Mouse (Mus musculus) common myeloid progenitor, adult 5-6 weeks (primary cell): ENCODE measurements at regions not wholly inside any gene's neighbourhood (a gene's known extent, or its start where the extent isn't known, plus 50 kb on each side); places are given as distances from the start of the nearest gene placed in this dataset.
"Not testable (repeated sequence)": the region's sequence is repeated elsewhere in the genome, so short reads cannot be mapped to it uniquely, and the experiment has no call there.

ENCODE experiments used
- ATAC-seq: replicated peaks from 2 replicates; pipeline ENCODE4 v1.8.0; 2016; ENCODE audit warnings: low read depth, mild to moderate bottlenecking, moderate TSS enrichment, inconsistent platforms; ENCODE audit not compliant: poor library complexity, severe bottlenecking

GRCm38 (mm10) chr3:11094804-11095203, 759.3 kb upstream of the Gm38303 start:
- no peak for ATAC-seq

DNA sequence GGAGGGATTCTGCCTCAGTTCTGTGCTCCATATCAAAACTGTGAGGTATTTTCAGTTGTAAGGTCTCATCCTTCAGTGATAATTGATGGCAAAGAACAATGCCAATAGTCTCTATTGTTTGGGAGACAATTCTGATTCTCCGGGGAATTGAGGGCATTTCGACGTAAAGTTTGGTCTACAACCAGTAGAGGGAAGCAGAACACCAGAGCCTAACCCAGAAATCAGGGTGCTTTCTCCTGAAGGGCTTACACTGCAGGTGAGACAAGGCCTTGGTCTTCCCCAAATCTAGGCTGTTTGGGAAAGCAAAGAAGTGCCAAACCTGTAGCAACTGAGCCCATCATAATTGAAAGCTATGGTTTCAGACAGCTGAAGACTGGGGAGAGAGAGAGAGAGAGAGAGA, 758.7 kb upstream of the Gm38303 start:
- no peak for ATAC-seq

DNA sequence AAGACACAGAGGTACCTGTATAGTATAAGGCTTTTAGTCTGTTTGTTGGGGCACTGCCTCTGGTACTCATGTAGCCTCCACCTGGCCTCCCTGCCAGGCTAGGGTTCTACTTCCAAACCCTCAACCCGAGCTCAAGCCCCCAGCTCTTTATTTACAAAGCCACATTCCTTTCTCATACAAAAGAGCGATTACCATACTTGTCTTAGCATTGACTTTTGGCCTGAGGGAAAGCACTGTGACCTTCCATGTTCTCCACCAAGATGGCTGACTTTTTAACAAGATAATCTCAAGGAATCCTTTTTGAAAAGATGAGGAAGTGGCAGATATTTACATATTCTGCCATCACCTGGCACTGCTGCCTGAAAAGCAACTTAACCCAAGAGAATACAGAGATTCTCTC, 747.8 kb upstream of the Gm38303 start:
- no peak for ATAC-seq

DNA sequence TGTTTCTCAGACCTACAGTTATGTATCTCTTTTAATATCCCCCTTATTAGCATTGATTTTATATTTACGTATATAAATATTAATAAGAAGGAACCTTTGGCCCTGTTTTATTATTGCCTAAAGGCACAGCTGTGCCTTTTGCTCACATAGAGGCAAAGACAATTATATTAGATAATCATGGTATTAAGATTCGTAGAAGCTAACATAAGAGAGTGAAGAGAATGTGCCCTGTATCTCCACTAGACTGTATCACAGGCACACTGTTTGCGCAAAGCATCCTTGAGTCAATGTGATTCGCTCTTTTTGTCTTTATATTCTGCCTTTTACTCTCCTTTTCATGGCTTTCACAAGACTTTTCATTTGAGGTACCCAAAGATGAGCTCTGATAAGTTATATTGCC, 738.5 kb upstream of the Gm38303 start:
- ATAC-seq = no peak

- ATAC-seq = peak; percentile 97
Measured at GRCm38 (mm10) chr3:11034995-11035769, 699.7 kb upstream of the Gm38303 start.

DNA sequence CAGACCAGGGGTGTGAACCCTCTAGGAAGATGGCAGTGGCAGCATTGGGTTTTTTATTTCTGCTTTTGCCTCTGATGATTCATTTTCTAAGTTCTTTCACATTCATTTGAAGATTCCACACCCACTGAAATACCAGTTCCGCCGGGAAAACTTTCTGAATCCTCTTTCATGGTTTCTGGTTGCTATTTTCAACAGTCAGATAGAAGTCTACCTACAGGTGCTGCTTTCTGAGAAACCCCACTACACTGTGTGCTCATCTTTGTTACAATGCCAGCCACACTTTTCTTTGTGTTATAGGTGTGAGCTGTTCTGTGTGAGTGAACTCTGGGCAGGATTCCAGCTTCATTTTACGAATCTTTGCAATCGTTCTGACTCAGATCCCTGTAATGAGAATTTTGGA, 694.5 kb upstream of the Gm38303 start:
- ATAC-seq = no peak

DNA sequence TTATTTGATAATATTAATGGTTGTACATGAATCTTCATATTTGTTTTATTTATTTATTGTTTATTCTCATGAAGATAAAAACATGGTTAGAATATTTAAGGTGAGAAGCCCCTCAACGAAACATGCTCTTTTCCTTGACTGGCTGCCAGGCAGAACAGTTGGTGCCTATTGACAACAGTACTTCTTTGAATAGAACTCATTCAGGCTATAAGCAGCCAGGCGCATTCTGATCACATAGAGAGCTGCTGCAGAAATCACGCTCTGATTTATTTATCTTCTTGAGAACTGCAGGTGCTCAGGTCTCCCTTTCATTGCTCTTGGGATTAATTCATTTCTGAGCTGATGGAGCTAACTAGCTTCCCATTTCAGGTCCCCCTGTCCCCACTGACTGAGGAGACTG, 688.9 kb upstream of the Gm38303 start:
- no peak for ATAC-seq

DNA sequence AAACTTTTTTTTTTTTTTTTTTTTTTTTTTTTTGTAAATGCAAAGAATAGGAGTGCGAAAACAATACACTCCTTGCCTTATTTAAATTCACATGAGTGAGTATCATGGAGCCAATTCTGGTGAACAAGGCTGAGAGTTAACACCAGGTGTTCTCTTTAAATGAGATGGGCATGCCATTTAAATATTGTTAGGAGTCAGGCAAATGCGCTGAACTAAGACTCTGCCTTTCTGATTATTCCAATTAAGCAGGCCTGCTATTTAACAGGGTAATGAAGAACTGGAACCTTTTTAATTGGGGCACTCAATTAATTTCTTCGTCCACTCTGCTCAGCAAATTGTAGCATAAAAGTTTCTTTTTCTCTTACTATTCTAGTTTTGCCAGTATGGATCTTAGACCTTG, 684.6 kb upstream of the Gm38303 start:
- ATAC-seq = no peak

DNA sequence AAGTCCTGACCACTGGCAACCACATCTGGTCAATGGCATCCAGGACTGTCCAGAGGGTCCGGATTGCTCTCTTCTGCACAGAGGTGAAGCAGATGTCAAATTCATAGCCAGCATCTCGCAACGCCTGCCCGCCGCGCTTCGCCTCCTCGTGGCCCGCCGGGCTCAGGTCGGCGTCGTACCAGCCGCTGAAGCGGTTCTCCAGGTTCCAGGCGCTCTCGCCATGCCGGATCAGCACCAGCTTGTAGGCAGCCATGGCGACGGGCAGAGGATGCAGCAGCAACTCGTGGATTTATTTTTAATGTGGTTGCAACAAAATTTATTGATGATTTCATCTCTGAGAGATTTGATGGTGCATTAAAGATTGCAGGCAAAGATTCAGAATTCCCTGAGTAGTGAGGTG, 679.4 kb upstream of the Gm38303 start:
- not testable (repeated sequence) for ATAC-seq

DNA sequence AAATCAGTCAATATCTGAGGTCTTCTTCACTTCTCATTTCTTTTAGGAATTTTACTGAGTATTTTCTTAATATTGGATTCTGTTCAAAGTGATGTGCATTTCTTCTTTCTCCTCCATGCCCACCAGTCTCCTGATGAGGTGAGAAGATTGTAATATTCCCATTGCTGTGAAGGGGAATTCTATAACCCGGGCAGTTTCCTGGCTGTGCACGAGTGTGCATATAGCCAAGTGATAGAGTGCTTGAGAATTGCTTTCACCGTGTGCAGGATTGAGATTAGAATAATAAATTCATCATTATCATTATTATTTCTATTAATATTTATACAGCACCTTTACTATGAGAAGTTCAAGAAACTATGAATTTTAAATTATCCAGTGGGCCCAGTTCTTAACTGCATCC, 671.9 kb upstream of the Gm38303 start:
- ATAC-seq = no peak

- no peak for ATAC-seq
Measured at GRCm38 (mm10) chr3:11006531-11007269, 671.2 kb upstream of the Gm38303 start.

- no peak for ATAC-seq
Measured at GRCm38 (mm10) chr3:10978968-10979367, 643.5 kb upstream of the Gm38303 start.

DNA sequence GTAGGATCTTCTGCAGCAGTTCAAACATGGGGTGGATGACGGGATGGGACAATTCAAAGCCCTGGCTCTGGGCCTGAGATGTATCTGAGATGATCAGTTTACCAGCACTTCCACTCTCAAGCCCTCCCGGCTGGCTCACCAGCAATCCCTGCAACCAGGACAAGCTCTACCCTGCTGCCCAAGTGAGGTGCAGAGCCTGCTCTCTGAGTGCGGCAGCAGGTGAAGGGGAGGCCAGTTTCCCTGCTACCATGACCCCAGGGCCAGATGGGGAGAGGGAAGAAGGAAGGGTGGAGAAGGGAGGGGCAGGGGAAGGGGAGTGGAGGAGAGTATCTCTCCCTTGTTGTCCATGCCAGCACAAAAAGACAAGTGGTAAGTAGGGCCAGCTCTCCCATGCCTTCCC, 638.9 kb upstream of the Gm38303 start:
- ATAC-seq = no peak

- no peak for ATAC-seq
Measured at GRCm38 (mm10) chr3:10952583-10952982, 617.1 kb upstream of the Gm38303 start.

DNA sequence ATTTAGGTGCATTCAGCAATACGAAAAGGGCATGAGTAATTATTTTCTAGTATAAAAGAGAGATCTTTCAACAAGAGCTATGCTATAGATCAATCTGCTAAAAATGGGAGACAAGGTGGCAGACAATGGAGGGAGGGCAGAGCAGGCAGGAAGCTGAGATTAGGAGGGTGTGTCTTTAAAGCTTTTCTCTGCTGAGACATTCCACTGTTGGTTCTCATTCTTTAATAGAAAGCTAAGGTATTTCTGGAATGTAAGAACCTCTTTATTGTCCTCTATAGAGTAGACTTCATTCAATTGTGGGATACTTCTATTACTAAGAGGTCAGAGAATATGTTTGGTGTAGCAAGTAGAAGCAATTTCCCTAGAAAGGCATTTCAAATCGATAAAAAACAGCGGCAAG, 581.6 kb upstream of the Gm38303 start:
- no peak for ATAC-seq

DNA sequence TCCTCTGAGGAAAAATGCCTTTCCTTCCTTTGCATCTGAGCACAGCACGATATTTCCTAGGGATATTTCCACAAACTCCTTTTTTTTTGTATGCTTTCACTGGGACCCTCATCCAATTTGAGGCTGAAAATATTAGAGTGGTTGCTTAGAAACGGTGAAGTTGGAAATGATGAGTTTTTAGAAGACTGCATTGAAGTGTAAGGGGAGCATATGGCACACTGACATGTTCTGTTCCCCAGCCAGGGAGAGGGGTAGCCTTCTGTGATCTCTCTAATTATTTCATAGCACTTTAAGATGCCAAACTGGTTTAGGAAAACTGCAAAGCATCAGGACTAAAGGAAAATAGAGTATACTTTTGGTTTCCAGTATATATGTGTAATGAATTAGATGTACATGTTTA, 556.5 kb upstream of the Gm38303 start:
- ATAC-seq = no peak
